Mouse (Mus musculus) cerebellum, adult 2 months (tissue): ENCODE measurements at regions not wholly inside any gene's neighbourhood (a gene's known extent, or its start where the extent isn't known, plus 50 kb on each side); places are given as distances from the start of the nearest gene placed in this dataset.

Source experiments
- DNase-seq, 2 experiments: peaks; one replicate each; pipeline ENCODE4 v3.0.0; 2021
- H3K27ac ChIP-seq: fragments of 200-500 bp; 2 replicates; pipeline ENCODE4 v1.5.1; 2012; ENCODE audit warnings: low read length, control low read depth, inconsistent platforms; ENCODE audit not compliant: insufficient read depth
- H3K27me3 ChIP-seq: fragments of 200-500 bp; 2 replicates; pipeline ENCODE4 v1.6.1; 2012; ENCODE audit warnings: inconsistent platforms, mild to moderate bottlenecking, low read length, moderate library complexity; ENCODE audit not compliant: control insufficient read depth, insufficient read depth
- H3K4me1 ChIP-seq: fragments of 200-500 bp; 2 replicates; pipeline ENCODE4 v1.6.1; 2011; ENCODE audit warnings: low read length; ENCODE audit not compliant: control insufficient read depth, insufficient read depth
- H3K4me3 ChIP-seq: fragments of 200-500 bp; replicated peaks from 2 replicates; pipeline ENCODE3; 2011; ENCODE audit warnings: mild to moderate bottlenecking, low read depth, low read length, control low read depth; ENCODE audit not compliant: insufficient read depth
- CTCF ChIP-seq: fragments of 200-500 bp; IDR thresholded peaks from 2 replicates; pipeline ENCODE4 v1.5.1; 2011; ENCODE audit warnings: low read depth, mild to moderate bottlenecking, control low read depth, low read length, moderate library complexity, borderline replicate concordance; ENCODE audit not compliant: insufficient read depth
- POLR2A ChIP-seq: fragments of 200-500 bp; IDR thresholded peaks from 2 replicates; pipeline ENCODE4 v1.6.1; 2011; ENCODE audit warnings: low read length, control low read depth, borderline replicate concordance; ENCODE audit not compliant: insufficient read depth
- whole genome bisulfite sequencing: fragments of 180-500 bp; shearing (Covaris S2); methylation state at CpG from one replicate; pipeline ENCODE4 v1.1.7; 2018; 5-methylcytosine and 5-hydroxymethylcytosine counted together

- 78% methylated on average over 1 of the region's 1 CpGs for WGBS
- Histone ChIP-seq H3K4me1 (no peaks in the 10 kb centered on the region), H3K27me3 (no peaks in the 10 kb centered on the region), H3K27ac (no peak overlapping the region), H3K4me3 (no peak overlapping the region)
- TF ChIP-seq POLR2A = no peak
- TF ChIP-seq CTCF = no peak
- no peak for DNase-seq
These were observed 86.9 kb upstream of the Tmtc1 start for GRCm38 (mm10) chr6:148531068-148531467.

- H3K4me3 ChIP-seq = no peak overlapping the region
- WGBS = 63% methylated on average over 2 of the region's 2 CpGs
These were observed 84.4 kb upstream of the Tmtc1 start for GRCm38 (mm10) chr6:148528611-148529010.

GRCm38 (mm10) chr6:148522893-148523292 lies 78.7 kb upstream of the Tmtc1 start:
- 85% methylated on average over 1 of the region's 1 CpGs for WGBS
- Histone ChIP-seq H3K27ac (no peak overlapping the region), H3K4me1 (no peaks in the 10 kb centered on the region), H3K27me3 (no peaks in the 10 kb centered on the region), H3K4me3 (no peak overlapping the region)
- DNase-seq = no peak
- TF ChIP-seq POLR2A (no peak), CTCF (no peak)

More at GRCm38 (mm10) chr6:148528611-148529010, 84.4 kb upstream of the Tmtc1 start:
- Histone ChIP-seq H3K27ac (no peak overlapping the region), H3K27me3 (no peaks in the 10 kb centered on the region), H3K4me1 (no peaks in the 10 kb centered on the region)
- DNase-seq = no peak
- TF ChIP-seq CTCF (no peak), POLR2A (no peak)

GRCm38 (mm10) chr6:148517536-148518245 lies 73.5 kb upstream of the Tmtc1 start:
- DNase-seq = no peak
- Histone ChIP-seq H3K27me3 (no peaks in the 10 kb centered on the region), H3K4me3 (no peak overlapping the region), H3K27ac (no peak overlapping the region), H3K4me1 (no peaks in the 10 kb centered on the region)
- TF ChIP-seq CTCF (no peak), POLR2A (no peak)
- 89% methylated on average over 2 of the region's 2 CpGs for WGBS

GRCm38 (mm10) chr6:148516654-148517053 lies 72.5 kb upstream of the Tmtc1 start:
- WGBS = 75% methylated on average over 4 of the region's 4 CpGs
- no peak for TF ChIP-seq POLR2A
- TF ChIP-seq CTCF = no peak
- Histone ChIP-seq H3K27me3 (no peaks in the 10 kb centered on the region), H3K4me1 (no peaks in the 10 kb centered on the region), H3K27ac (no peak overlapping the region), H3K4me3 (no peak overlapping the region)
- DNase-seq = no peak

GRCm38 (mm10) chr6:148515105-148515504 lies 70.9 kb upstream of the Tmtc1 start:
- no peak overlapping the region for H3K27ac ChIP-seq
- WGBS = 94% methylated on average over 6 of the region's 6 CpGs
- no peaks in the 10 kb centered on the region for H3K4me1 ChIP-seq
- TF ChIP-seq POLR2A = no peak
- H3K27me3 ChIP-seq = no peaks in the 10 kb centered on the region
- no peak overlapping the region for H3K4me3 ChIP-seq
- DNase-seq = no peak

GRCm38 (mm10) chr6:148514645-148515044 lies 70.5 kb upstream of the Tmtc1 start:
- no peaks in the 10 kb centered on the region for H3K27me3 ChIP-seq
- no peak overlapping the region for H3K27ac ChIP-seq
- no peak overlapping the region for H3K4me3 ChIP-seq
- WGBS = 83% methylated on average over 1 of the region's 1 CpGs
- no peaks in the 10 kb centered on the region for H3K4me1 ChIP-seq
- TF ChIP-seq CTCF (no peak), POLR2A (no peak)
- DNase-seq = no peak

GRCm38 (mm10) chr6:148514124-148514523 lies 69.9 kb upstream of the Tmtc1 start:
- no peak for DNase-seq
- 55% methylated on average over 6 of the region's 6 CpGs for WGBS
- Histone ChIP-seq H3K27me3 (no peaks in the 10 kb centered on the region), H3K27ac (no peak overlapping the region), H3K4me1 (no peaks in the 10 kb centered on the region), H3K4me3 (no peak overlapping the region)
- no peak for TF ChIP-seq POLR2A
- no peak for TF ChIP-seq CTCF

- DNase-seq = no peak
- no peak overlapping the region for H3K27ac ChIP-seq
- TF ChIP-seq POLR2A = no peak
- no peak for TF ChIP-seq CTCF
- no peaks in the 10 kb centered on the region for H3K27me3 ChIP-seq
- no peak overlapping the region for H3K4me3 ChIP-seq
- H3K4me1 ChIP-seq = no peaks in the 10 kb centered on the region
- 56% methylated on average over 2 of the region's 2 CpGs for WGBS
These were observed 68.9 kb upstream of the Tmtc1 start for GRCm38 (mm10) chr6:148513134-148513533.
